Mouse (Mus musculus): ENCODE measurements at regions not wholly inside any gene's neighbourhood (a gene's known extent, or its start where the extent isn't known, plus 50 kb on each side); places are given as distances from the start of the nearest gene placed in this dataset.

DNA sequence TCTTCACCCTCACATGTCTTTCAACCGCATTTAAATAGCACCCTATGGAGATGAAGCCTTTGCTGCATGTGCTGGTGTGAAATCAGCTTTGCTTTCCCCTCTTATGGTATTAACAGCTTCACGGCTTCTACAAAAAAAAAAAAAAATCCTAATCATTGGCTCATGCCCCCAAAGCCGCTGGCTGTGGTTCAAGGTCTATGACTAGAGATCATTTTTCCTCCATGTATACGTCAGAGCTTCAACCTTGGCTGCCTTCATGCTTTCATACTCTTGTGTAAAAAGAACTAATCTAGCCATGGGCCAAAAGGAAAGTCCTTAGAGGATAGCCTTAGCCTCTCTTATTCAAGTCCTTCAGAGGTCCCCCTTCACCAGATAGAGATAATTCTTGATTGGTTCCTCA, 320.6 kb upstream of the Ube2e3 start:
- no peak for TF ChIP-seq ZNF384 (IDR thresholded peaks at IDR 0.05; ENCODE audit: low read depth, low read length)
- no peak for TF ChIP-seq HCFC1 (IDR thresholded peaks at IDR 0.05; ENCODE audit: borderline replicate concordance, insufficient read depth, low read length)
- no peak for TF ChIP-seq ZC3H11A (IDR thresholded peaks at IDR 0.05; ENCODE audit: borderline replicate concordance, low read depth, low read length)
